Mouse (Mus musculus) left cerebral cortex, postnatal 4 days (tissue): Measurements from ENCODE around the gene Snapc3. TPM values are rescaled to one million over a fixed set of nuclear protein-coding genes. Genes with fewer than 3 reads are reported as not detected.
A peak's percentile ranks its signal among the peaks of the same experiment; 100 is the strongest.

Source experiments
- DNase-seq: peaks from one replicate; pipeline ENCODE4 v3.0.0-alpha.2; 2022
- intact Hi-C: fragments of 180-260 bp; cut with DNase I; formaldehyde crosslinking; loops from one replicate; pipeline ENCODE4 v1.15.1; 2025
- total RNA-seq, 2 experiments: library from RNA; stranded (reverse); gene quantifications; 2 replicates each; pipeline ENCODE4 v1.2.3; 2021

Snapc3 gene
- total RNA-seq, 2 experiments from 2014 or later = 47.5 to 56.5 TPM

GRCm38 (mm10) chr4:83414241-83414824 is 3.2 kb upstream of the Snapc3 start:
- no peak for DNase-seq
- intact Hi-C loops = loop anchor here (10.0 kb wide), 1 partner anchor 110 kb away; no protein-coding TSS in a partner anchor

- no peak for DNase-seq
- intact Hi-C loops = loop anchor here (10.0 kb wide), 1 partner anchor 113 kb away; no protein-coding TSS in a partner anchor
These were observed 279 bp downstream of the Snapc3 start for GRCm38 (mm10) chr4:83417820-83418186.

GRCm38 (mm10) chr4:83418781-83419180 is 1.3 kb downstream of the Snapc3 start:
- intact Hi-C loops = loop anchor here (10.0 kb wide), 1 partner anchor 114 kb away; no protein-coding TSS in a partner anchor
- no peak for DNase-seq

GRCm38 (mm10) chr4:83423641-83424040 is 6.1 kb downstream of the Snapc3 start:
- DNase-seq = no peak
- intact Hi-C loops = no loop called here

GRCm38 (mm10) chr4:83425119-83425518 is 7.6 kb downstream of the Snapc3 start:
- DNase-seq = no peak
- intact Hi-C loops = no loop called here

GRCm38 (mm10) chr4:83427141-83427540 is 9.6 kb downstream of the Snapc3 start:
- no peak for DNase-seq
- intact Hi-C loops = no loop called here

- intact Hi-C loops = no loop called here
These were observed 10.2 kb downstream of the Snapc3 start for GRCm38 (mm10) chr4:83427696-83428095.

GRCm38 (mm10) chr4:83428845-83429244 is 11.3 kb downstream of the Snapc3 start:
- DNase-seq = no peak

More at GRCm38 (mm10) chr4:83427696-83428095, 10.2 kb downstream of the Snapc3 start:
- no peak for DNase-seq

GRCm38 (mm10) chr4:83431950-83432349 is 14.4 kb downstream of the Snapc3 start:
- no peak for DNase-seq
- intact Hi-C loops = no loop called here

More at GRCm38 (mm10) chr4:83428845-83429244, 11.3 kb downstream of the Snapc3 start:
- intact Hi-C loops = no loop called here

GRCm38 (mm10) chr4:83432901-83433300 is 15.4 kb downstream of the Snapc3 start:
- no peak for DNase-seq
- intact Hi-C loops = no loop called here

GRCm38 (mm10) chr4:83436375-83436774 is 18.9 kb downstream of the Snapc3 start:
- intact Hi-C loops = no loop called here
- no peak for DNase-seq

- intact Hi-C loops = no loop called here
- no peak for DNase-seq
These were observed 20.6 kb downstream of the Snapc3 start for GRCm38 (mm10) chr4:83438116-83438515.

GRCm38 (mm10) chr4:83439045-83439444 is 21.5 kb downstream of the Snapc3 start:
- intact Hi-C loops = no loop called here
- no peak for DNase-seq

- intact Hi-C loops = no loop called here
- no peak for DNase-seq
These were observed 23.5 kb downstream of the Snapc3 start for GRCm38 (mm10) chr4:83441050-83441449.

- intact Hi-C loops = no loop called here
These were observed 33.3 kb downstream of the Snapc3 start for GRCm38 (mm10) chr4:83450785-83451184.

GRCm38 (mm10) chr4:83460106-83460505 is 42.6 kb downstream of the Snapc3 start:
- intact Hi-C loops = no loop called here
- no peak for DNase-seq

More at GRCm38 (mm10) chr4:83450785-83451184, 33.3 kb downstream of the Snapc3 start:
- no peak for DNase-seq

GRCm38 (mm10) chr4:83464827-83465226 is 47.3 kb downstream of the Snapc3 start:
- intact Hi-C loops = no loop called here
- no peak for DNase-seq

- peak; percentile 63 for DNase-seq
These were observed 50.1 kb downstream of the Snapc3 start for GRCm38 (mm10) chr4:83467615-83468014.

GRCm38 (mm10) chr4:83468208-83468607 is 50.7 kb downstream of the Snapc3 start:
- no peak for DNase-seq
- intact Hi-C loops = no loop called here

More at GRCm38 (mm10) chr4:83467615-83468014, 50.1 kb downstream of the Snapc3 start:
- intact Hi-C loops = no loop called here

- intact Hi-C loops = loop anchor here (5.0 kb wide), 1 partner anchor 82 kb away; no protein-coding TSS in a partner anchor
- DNase-seq = no peak
These were observed 67.7 kb downstream of the Snapc3 start for GRCm38 (mm10) chr4:83485250-83485649.

GRCm38 (mm10) chr4:83485735-83486116 is 68.2 kb downstream of the Snapc3 start:
- peak; percentile 95 for DNase-seq
- intact Hi-C loops = loop anchor here (5.0 kb wide), 1 partner anchor 82 kb away; no protein-coding TSS in a partner anchor

- intact Hi-C loops = loop anchor here (5.0 kb wide), 1 partner anchor 81 kb away; no protein-coding TSS in a partner anchor
- DNase-seq = peak; percentile 94
These were observed 68.8 kb downstream of the Snapc3 start, which contains the start of gene Psip1 for GRCm38 (mm10) chr4:83486117-83486901. Gene Psip1 (minus strand): TSS chr4:83486459.
